Mouse (Mus musculus): ENCODE measurements at regions not wholly inside any gene's neighbourhood (a gene's known extent, or its start where the extent isn't known, plus 50 kb on each side); places are given as distances from the start of the nearest gene placed in this dataset.

- TF ChIP-seq CTCF (IDR thresholded peaks at IDR 0.05; ENCODE audit: low read depth): no peak
- TF ChIP-seq EP300 (IDR thresholded peaks at IDR 0.05; ENCODE audit: low read depth): no peak
Measured at GRCm38 (mm10) chr2:12825902-12826301, 97.9 kb upstream of the Pter start.

All from heart, postnatal 0 days (tissue).